Mouse (Mus musculus): Measurements from ENCODE around the gene Mlf2.

Mlf2 gene

DNA sequence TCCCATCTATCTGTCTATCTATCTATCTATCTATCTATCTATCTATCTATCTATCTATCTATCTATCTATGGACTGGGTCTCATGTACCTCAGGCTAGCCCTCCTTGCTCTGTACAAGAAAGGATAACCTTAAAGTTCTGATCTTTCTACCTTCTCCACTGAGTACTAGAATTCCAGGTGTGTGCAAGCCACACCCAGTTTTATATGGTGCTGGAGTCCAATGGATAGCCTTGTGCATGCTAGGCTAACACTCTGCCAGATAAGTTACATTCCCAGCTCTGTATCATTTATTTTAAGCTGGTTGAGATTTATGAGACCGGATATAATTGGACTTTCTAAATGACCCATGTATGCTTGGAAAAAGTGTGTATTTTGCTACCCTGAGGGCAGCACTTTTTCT, 10.5 kb downstream of the Mlf2 start:
- no peak for TF ChIP-seq GATA4 (IDR thresholded peaks at IDR 0.05; ENCODE audit: insufficient replicate concordance, low read length)

DNA sequence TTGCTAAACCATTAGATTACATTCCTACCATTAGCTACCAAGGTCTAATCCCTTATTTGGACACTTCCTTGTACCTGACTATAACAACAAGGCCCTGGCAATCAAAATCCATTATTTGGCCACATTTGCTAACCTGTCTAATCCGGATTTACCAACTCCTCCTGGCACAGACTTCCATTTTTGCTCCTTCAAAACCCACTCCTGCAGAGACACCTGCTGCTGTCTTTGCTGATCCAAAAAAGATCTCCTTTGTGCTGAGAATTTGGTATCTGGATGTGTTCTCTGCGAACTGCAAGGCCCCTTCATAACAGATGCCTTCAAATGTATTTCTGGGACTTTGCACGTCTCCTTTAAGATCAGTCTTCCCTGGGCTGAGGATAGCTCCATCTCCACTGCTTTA, 12.3 kb downstream of the Mlf2 start:
- no peak for TF ChIP-seq GATA4 (IDR thresholded peaks at IDR 0.05; ENCODE audit: insufficient replicate concordance, low read length)

- TF ChIP-seq GATA4 (IDR thresholded peaks at IDR 0.05; ENCODE audit: insufficient replicate concordance, low read length): no peak
Observed at GRCm38 (mm10) chr6:124953991-124954715, 23.0 kb downstream of the Mlf2 start.

GRCm38 (mm10) chr6:124955212-124955611, 24.0 kb downstream of the Mlf2 start:
- no peak for TF ChIP-seq GATA4 (IDR thresholded peaks at IDR 0.05; ENCODE audit: insufficient replicate concordance, low read length)

DNA sequence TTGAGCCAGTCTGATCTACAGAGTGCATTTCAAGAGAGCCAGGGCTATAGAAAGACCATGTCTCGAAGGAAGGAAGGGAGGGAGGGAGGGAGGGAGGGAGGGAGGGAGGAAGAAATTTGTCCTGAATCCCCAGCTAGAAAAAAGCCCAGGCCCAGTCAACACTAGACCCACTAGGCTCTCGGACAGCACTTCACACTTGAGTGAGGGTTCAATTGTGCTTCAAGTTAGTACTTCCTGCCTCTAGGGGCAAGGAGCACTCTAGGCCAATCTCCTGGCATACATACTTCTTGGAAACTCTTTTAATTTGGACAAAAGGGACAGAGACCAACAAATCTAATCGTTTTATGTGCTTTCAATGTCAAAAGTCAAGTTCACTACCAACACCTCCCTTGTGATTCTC, 26.9 kb downstream of the Mlf2 start:
- no peak for TF ChIP-seq GATA4 (IDR thresholded peaks at IDR 0.05; ENCODE audit: insufficient replicate concordance, low read length)

- TF ChIP-seq GATA4 (IDR thresholded peaks at IDR 0.05; ENCODE audit: insufficient replicate concordance, low read length): no peak
Observed at GRCm38 (mm10) chr6:124959960-124960359, 28.8 kb downstream of the Mlf2 start.

- TF ChIP-seq GATA4 (IDR thresholded peaks at IDR 0.05; ENCODE audit: insufficient replicate concordance, low read length): no peak
Observed at GRCm38 (mm10) chr6:124961021-124961420, 29.8 kb downstream of the Mlf2 start.

GRCm38 (mm10) chr6:124964638-124965037, 33.5 kb downstream of the Mlf2 start:
- TF ChIP-seq GATA4 (IDR thresholded peaks at IDR 0.05; ENCODE audit: insufficient replicate concordance, low read length): no peak

DNA sequence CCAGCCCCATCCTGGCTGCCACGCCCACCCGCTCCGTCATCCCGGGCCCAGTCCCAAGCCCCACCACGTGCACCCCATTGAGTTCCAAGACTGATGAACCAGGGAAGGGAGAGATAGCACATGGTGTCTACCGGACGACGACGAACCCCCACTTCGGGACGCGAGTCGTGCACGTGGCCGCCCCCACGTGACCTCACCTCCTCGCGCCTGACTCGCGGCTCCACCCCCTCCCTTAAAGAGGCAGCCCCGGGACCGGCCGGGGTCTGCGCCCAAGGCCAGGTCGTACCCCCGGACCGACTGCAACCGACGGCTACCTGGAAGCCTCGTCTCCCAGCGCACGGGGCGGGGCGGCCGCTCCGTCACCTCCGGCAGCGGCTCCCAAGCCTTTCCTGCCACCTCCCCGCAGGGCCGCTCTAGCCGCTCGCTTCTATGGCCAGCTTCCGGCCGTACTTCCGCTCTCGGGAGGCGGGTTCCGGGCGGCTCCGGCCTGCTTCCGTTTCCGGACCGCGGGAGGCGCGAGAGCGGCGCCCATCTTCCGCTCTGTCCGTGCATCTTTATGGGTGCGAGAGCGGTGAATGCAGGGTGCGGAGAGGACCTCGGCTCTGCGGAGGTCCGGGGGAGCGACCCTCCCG, 34.0 kb downstream of the Mlf2 start, which contains the start of gene Cops7a:
TSS of gene Cops7a (minus strand) at position 451 of the 632 bp plus-strand sequence.
- TF ChIP-seq GATA4 (IDR thresholded peaks at IDR 0.05; ENCODE audit: insufficient replicate concordance, low read length): peak; percentile 59; the same call in 1 of the 2 replicates

DNA sequence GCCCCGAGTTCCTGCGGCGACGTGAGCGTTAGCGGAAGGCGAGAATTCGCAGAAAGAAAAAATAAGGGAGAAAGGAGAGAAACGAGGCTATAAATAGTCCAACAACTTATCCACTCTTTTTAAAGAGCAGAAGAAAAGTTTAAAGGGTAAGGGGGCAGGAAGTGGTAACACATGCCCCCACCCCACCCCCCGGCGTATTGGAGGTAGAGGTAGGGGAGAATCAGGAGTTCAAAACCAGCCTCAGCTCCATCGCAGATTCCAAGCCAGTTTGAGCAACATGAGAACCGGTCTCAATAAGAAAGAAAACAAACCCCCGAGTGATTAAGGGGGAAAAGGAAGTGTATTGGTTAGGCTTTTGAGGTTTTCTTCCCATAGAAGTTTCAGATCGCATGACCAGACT, 34.6 kb downstream of the Mlf2 start:
- TF ChIP-seq GATA4 (IDR thresholded peaks at IDR 0.05; ENCODE audit: insufficient replicate concordance, low read length): no peak

DNA sequence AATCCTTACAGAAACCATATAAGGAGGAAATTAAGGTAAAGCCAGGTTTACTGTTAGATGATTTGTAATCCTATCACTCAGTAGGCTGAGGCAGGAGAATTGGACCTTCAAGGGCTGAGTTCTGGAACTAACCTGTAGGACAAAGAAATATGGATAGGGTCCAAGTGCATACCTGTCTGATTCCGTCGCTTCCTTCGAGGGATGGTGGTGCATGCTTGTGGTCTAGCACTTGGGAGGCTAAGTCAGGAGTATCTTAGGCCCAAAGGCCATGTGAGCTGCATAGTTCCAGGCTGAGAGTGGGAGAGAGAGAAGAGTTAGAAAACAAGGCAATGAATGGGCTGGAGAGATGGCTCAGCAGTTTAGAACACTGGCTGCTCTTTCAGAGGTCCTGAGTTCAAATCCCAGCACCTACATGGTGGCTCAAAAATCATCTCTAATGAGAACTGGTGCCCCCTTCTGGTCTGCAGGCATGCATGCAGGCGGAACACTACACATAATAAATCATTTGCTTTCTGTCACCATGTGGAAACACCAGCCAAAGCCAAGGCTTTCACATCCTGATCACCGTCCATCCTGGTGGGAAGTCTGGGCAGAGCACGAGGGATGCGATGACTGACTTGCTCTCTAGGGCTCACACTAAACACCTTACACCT, 35.4 kb downstream of the Mlf2 start:
- TF ChIP-seq GATA4 (IDR thresholded peaks at IDR 0.05; ENCODE audit: insufficient replicate concordance, low read length): no peak

GRCm38 (mm10) chr6:124967766-124968165, 36.6 kb downstream of the Mlf2 start:
- no peak for TF ChIP-seq GATA4 (IDR thresholded peaks at IDR 0.05; ENCODE audit: insufficient replicate concordance, low read length)

All from liver, adult (tissue).